Mouse (Mus musculus) layer of hippocampus, adult 6 months (tissue): Measurements from ENCODE around the gene Iglon5. TPM values are rescaled to one million over a fixed set of nuclear protein-coding genes. Genes with fewer than 3 reads are reported as not detected.

Source experiments
- long read RNA-seq, 2 experiments: library from polyadenylated mRNA; unstranded; transcript quantifications; one replicate each; pipeline ENCODE4 v2.0.0; 2019 to 2020
- microRNA-seq: library from miRNA; unstranded; fragments of <30 nt; microRNA quantifications from one replicate; pipeline ENCODE4 v1.2.0, GENCODE M21; 2020
- polyA plus RNA-seq: library from polyadenylated mRNA; unstranded; fragments of <200 nt; fragmentation: Nextera tagmentation; gene quantifications from 2 replicates; pipeline ENCODE4 v1.2.3, GENCODE M21; 2021

Gene Iglon5
- 1.6 TPM in 2 replicates for polyA plus RNA-seq
- long read RNA-seq, experiment 1, partial matches to known transcripts, result 0 of 1 reads
- long read RNA-seq, experiment 1, other reads (novel, unspliced or antisense), result 0 of 1 reads
- long read RNA-seq, experiment 2, partial matches to known transcripts, result 0 of 1 reads
- long read RNA-seq, experiment 2, other reads (novel, unspliced or antisense), result 1 of 1 reads

GRCm38 (mm10) chr7:43489631-43490125, at the start of gene Iglon5:
Gene Iglon5 (minus strand): TSS chr7:43490075.

GRCm38 (mm10) chr7:43462851-43463250, 27.0 kb downstream of the Iglon5 start, which contains the start of gene Vsig10l:
Gene Vsig10l (plus strand): TSS chr7:43463151.

GRCm38 (mm10) chr7:43443917-43444293, 46.0 kb downstream of the Iglon5 start, which contains the start of the genes Etfb and Gm45233:
Gene Etfb (plus strand): TSS chr7:43444083.
Gene Gm45233 (plus strand): TSS chr7:43444128.

DNA sequence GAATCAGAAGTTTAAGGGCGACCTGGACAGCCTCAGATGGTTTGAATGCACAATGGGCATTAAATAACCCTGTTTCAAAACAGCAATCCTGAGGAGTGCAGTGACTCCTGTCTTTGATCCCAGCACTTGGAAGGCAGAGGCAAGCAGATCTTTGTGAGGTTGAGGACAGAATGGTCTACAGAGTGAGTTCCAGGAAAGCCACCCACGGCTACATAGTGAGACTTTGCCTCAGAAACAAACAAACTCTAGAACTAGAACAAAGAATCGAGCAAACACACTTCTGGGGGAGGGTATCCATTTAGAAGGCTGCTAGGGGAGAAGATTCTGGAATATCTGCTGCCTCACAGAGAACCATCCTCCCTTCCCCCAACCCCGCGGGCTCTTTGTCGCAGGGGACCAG, 49.4 kb downstream of the Iglon5 start, which contains the start of gene Cldnd2:
TSS of gene Cldnd2 (plus strand) at position 301 of the 400 bp plus-strand sequence.

GRCm38 (mm10) chr7:43436341-43437255, 53.3 kb downstream of the Iglon5 start, which contains the start of gene Nkg7:
Gene Nkg7 (plus strand): TSS chr7:43437073.

DNA sequence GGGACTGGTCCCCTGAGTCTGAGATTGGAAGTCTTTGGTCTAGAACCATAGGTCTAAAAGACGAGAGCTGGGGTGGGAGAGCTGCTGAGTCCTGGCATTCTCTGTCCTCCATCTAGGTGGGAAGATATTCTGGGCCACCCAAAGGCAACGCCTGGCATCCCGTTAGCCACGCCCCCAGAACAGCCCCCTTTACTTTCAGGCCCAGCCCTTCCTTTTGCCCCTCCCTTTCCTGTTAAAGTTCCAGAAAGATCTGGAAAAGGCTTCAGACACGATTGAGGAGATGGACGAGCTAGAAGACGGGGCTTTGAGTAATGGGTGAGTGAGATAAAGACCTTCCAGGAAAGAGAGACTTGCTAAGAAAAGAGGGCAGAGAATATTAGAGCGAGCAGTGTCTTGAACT, 62.5 kb downstream of the Iglon5 start, which contains the start of gene Lim2:
TSS of gene Lim2 (plus strand) at position 265 of the 400 bp plus-strand sequence.

Small RNA genes within 50 kb of the gene (microRNA-seq; reads per million reads assigned to microRNA genes)
- 1.3 reads per million for gene Mir7051

Other genes with a start within 250 kb of the Iglon5 start
- gene Zfp715, start 176.8 kb downstream of the Iglon5 start, polyA plus RNA-seq, result 4.5 and 7.9 TPM in 2 replicates
- gene Siglecf, start 138.7 kb downstream of the Iglon5 start, polyA plus RNA-seq, result 0.54 and 0.90 TPM in 2 replicates
- 0.05 TPM in 1 of 2 replicates, not detected in the other for gene Siglecg, start 81.9 kb downstream of the Iglon5 start, polyA plus RNA-seq
- gene Lim2, start 62.4 kb downstream of the Iglon5 start, polyA plus RNA-seq, result not detected in 2 replicates
- 0.92 TPM in 1 of 2 replicates, not detected in the other for gene Nkg7, start 53.0 kb downstream of the Iglon5 start, polyA plus RNA-seq
- gene Cldnd2, start 49.3 kb downstream of the Iglon5 start, polyA plus RNA-seq, result not detected in 2 replicates
- gene Etfb, start 46.0 kb downstream of the Iglon5 start, polyA plus RNA-seq, result 219 and 291 TPM in 2 replicates
- gene Gm45233, start 45.9 kb downstream of the Iglon5 start, polyA plus RNA-seq, result 0.33 and 0.38 TPM in 2 replicates
- 1.4 and 1.5 TPM in 2 replicates for gene Vsig10l, start 26.9 kb downstream of the Iglon5 start, polyA plus RNA-seq
- not detected in 2 replicates for gene 4931406B18Rik, start 15.9 kb upstream of the Iglon5 start, polyA plus RNA-seq
- gene Cd33, start 54.4 kb upstream of the Iglon5 start, polyA plus RNA-seq, result 4.6 and 7.2 TPM in 2 replicates
- 1.4 and 1.5 TPM in 2 replicates for gene Zfp658, start 72.2 kb upstream of the Iglon5 start, polyA plus RNA-seq
- 6.2 and 7.4 TPM in 2 replicates for gene Zfp719, start 89.5 kb upstream of the Iglon5 start, polyA plus RNA-seq
- 0.13 and 0.19 TPM in 2 replicates for gene Zfp819, start 117.1 kb upstream of the Iglon5 start, polyA plus RNA-seq
- 0.09 TPM in 1 of 2 replicates, not detected in the other for gene Ceacam18, start 144.6 kb upstream of the Iglon5 start, polyA plus RNA-seq
- gene Siglece, start 170.1 kb upstream of the Iglon5 start, polyA plus RNA-seq, result 0.36 and 0.55 TPM in 2 replicates
- gene Ctu1, start 181.9 kb upstream of the Iglon5 start, polyA plus RNA-seq, result 7.8 and 8.8 TPM in 2 replicates
- not detected in 2 replicates for gene Klk14, start 200.3 kb upstream of the Iglon5 start, polyA plus RNA-seq
- not detected in 2 replicates for gene Klk13, start 222.5 kb upstream of the Iglon5 start, polyA plus RNA-seq